Mouse (Mus musculus): ENCODE data around the gene Mgat5.

The Mgat5 gene

GRCm38 (mm10) chr1:127306024-127306771, 101.4 kb downstream of the Mgat5 start:
- no peak for DNase-seq (ENCODE audit: inconsistent ontology term)

DNA sequence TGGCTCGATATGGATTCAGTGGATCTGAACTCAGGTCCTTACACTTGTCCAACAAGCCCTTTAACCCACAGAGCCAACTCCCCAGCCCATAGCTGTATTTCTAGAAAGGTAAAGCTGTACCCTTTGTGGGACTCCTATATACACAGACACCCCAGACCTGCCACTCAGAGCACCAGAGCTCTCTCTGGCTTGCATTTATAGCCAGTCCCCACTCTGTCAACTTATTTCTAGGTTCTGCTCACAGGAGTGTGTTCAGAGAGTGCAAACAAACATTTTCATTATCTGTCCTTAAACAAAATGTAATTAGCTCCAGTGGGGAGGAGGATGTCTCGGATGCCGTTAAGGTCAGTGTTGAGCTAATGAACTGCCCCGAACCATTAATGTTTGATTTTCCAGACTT, 102.5 kb downstream of the Mgat5 start:
- DNase-seq (ENCODE audit: inconsistent ontology term) = no peak

DNA sequence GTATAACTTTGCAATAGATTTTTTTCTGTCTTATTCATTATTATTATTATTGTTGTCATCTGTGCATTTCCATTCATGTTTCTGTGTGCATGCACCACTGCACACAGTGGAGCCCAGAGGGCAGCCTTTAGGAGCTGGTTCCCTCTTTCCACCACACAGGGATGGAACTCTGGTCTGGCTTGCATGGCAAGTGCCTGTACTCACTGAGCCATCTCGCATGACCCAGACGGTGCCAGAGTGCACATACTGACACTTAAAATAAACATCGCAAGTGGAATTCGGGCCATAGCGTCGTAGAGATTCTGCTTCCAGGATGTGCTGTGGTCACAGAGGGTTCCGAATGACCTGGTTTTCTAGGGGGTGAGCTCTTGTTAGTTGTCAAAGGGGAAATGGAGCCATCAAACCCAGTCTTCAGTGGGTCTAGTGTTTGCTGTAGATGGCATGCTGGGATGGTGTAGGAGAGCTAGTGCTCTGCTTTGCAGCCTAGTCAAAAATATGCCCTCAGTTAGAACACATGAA, 103.5 kb downstream of the Mgat5 start:
- DNase-seq (ENCODE audit: inconsistent ontology term) = no peak

GRCm38 (mm10) chr1:127308989-127309701, 104.3 kb downstream of the Mgat5 start:
- DNase-seq (ENCODE audit: inconsistent ontology term) = no peak

DNA sequence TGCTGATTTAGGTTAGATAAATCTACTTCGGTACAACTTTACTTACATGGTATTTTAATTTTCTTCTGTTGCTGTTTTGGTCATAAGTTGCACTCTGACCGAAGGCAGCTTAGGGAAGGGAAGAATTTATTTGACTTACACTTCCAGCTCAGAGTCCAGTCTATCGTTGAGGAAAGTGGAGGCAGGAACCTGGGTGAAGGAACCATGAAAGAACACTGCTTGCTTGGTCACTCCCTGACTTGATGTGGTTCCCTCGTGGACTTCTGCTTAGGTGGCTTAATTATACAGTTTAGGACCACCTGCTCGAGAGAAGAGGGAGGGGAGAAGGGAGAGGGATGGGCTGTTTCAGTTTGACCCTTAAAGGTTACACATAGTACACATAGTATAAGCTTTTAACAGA, 105.2 kb downstream of the Mgat5 start:
- DNase-seq (ENCODE audit: inconsistent ontology term) = no peak

GRCm38 (mm10) chr1:127310703-127311102, 105.9 kb downstream of the Mgat5 start:
- DNase-seq (ENCODE audit: inconsistent ontology term) = peak; percentile 56

- DNase-seq (ENCODE audit: inconsistent ontology term) = no peak
Observed at GRCm38 (mm10) chr1:127313652-127314350, 109.0 kb downstream of the Mgat5 start.

- DNase-seq (ENCODE audit: inconsistent ontology term) = no peak
Observed at GRCm38 (mm10) chr1:127315763-127316627, 111.2 kb downstream of the Mgat5 start.

DNA sequence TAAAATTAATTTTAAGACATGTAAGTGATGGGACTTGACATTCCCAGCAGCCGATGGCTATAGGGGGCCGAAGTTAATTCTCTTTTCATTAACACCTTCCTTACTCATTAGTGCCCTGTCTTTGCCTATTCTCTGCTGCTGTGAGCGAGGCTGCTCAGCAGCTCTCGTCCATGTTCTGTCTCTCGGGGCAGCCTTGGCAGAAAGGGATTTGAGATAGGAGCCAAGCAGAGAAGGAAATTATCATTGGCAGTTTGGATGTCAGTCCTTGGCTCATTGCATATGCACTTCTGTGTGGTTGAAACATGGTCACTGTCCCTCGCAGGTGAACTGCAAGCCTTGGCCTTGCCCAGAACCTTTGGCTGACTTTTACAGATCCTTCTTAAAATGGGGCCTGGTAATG, 111.8 kb downstream of the Mgat5 start:
- DNase-seq (ENCODE audit: inconsistent ontology term) = no peak

GRCm38 (mm10) chr1:127317541-127317940, 112.7 kb downstream of the Mgat5 start:
- no peak for DNase-seq (ENCODE audit: inconsistent ontology term)

- no peak for DNase-seq (ENCODE audit: inconsistent ontology term)
Observed at GRCm38 (mm10) chr1:127318486-127318885, 113.7 kb downstream of the Mgat5 start.

- DNase-seq (ENCODE audit: inconsistent ontology term) = no peak
Observed at GRCm38 (mm10) chr1:127319768-127320167, 115.0 kb downstream of the Mgat5 start.

- no peak for DNase-seq (ENCODE audit: inconsistent ontology term)
Observed at GRCm38 (mm10) chr1:127320956-127321355, 116.1 kb downstream of the Mgat5 start.

- DNase-seq (ENCODE audit: inconsistent ontology term) = no peak
Observed at GRCm38 (mm10) chr1:127321638-127322037, 116.8 kb downstream of the Mgat5 start.

- DNase-seq (ENCODE audit: inconsistent ontology term) = peak; percentile 86
Observed at GRCm38 (mm10) chr1:127322169-127322805, 117.5 kb downstream of the Mgat5 start.

- DNase-seq (ENCODE audit: inconsistent ontology term) = no peak
Observed at GRCm38 (mm10) chr1:127325601-127326198, 120.9 kb downstream of the Mgat5 start.

- no peak for DNase-seq (ENCODE audit: inconsistent ontology term)
Observed at GRCm38 (mm10) chr1:127327773-127328172, 123.0 kb downstream of the Mgat5 start.

DNA sequence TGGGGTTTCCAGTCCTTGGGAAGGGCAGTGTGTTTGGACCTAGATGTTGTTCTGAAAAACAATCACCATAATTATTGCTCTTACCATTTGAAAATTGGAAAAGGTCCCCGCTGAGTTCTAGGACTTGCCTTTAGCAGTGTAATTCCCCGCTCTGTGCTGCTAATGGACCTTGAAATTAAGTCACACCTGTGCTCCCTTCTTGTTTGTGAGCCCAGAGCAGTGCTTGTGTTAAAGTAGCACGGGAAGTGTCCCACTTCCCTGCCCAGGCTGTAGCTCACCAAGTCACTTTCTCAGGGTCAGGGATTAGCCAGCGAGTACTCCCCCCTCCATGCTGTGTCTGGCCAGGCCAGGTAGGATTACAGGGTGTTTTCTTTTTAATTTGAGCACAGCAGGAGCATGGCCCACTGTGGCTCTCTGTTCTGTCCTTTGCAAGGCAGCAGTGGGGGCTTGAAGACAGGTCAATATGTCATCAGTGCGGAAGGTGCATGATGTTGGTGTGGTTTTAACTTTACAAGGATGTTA, 123.6 kb downstream of the Mgat5 start:
- no peak for DNase-seq (ENCODE audit: inconsistent ontology term)

GRCm38 (mm10) chr1:127329810-127330209, 125.0 kb downstream of the Mgat5 start:
- DNase-seq (ENCODE audit: inconsistent ontology term) = no peak

- no peak for DNase-seq (ENCODE audit: inconsistent ontology term)
Observed at GRCm38 (mm10) chr1:127337740-127338139, 132.9 kb downstream of the Mgat5 start.
